Mouse (Mus musculus) olfactory bulb, adult 2 months (tissue): ENCODE data around the gene Gm26727.
"Not testable (repeated sequence)": the region's sequence is repeated elsewhere in the genome, so short reads cannot be mapped to it uniquely, and the experiment has no call there.

Experiments used
- CTCF ChIP-seq: fragments of 200-500 bp; IDR thresholded peaks from 2 replicates; pipeline ENCODE4 v1.5.1; 2012; ENCODE audit warnings: low read depth, mild to moderate bottlenecking, low read length, moderate library complexity; ENCODE audit not compliant: insufficient read depth
- POLR2A ChIP-seq: fragments of 200-500 bp; IDR thresholded peaks from 2 replicates; pipeline ENCODE4 v1.6.1; 2012; ENCODE audit warnings: mild to moderate bottlenecking, low read depth, low read length, moderate library complexity; ENCODE audit not compliant: insufficient read depth

GRCm38 (mm10) chr2:67413425-67413824, 19.6 kb downstream of the Gm26727 start, which contains the start of gene Gm21830:
- TF ChIP-seq POLR2A, CTCF: not testable (repeated sequence)
